Mouse (Mus musculus): ENCODE measurements around the gene Zmym5. TPM values are rescaled to one million over a fixed set of nuclear protein-coding genes. Genes with fewer than 3 reads are reported as not detected.

Gene Zmym5
- total and polyA plus RNA-seq, 3 experiments = 6.7 to 36.5 (median 13.2) TPM

- no peaks in the 10 kb centered on the region; a peak in 1 of 4 replicates for H3K27me3 ChIP-seq (ENCODE audit: control insufficient read depth in 1 of 2, insufficient read depth in 2 of 2, low read length in 2 of 2)
- peaks cover 0 to 5% of the 10 kb centered on the region in 2 experiments; a peak in 2 of 4 replicates for H3K36me3 ChIP-seq (ENCODE audit: control insufficient read depth in 1 of 2, insufficient read depth in 2 of 2, low read length in 2 of 2)
- no peaks in the 10 kb centered on the region for H3K79me2 ChIP-seq (ENCODE audit: control insufficient read depth, insufficient read depth, low read length, poor library complexity)
- H3K9me3 ChIP-seq (replicated peaks; ENCODE audit: insufficient read depth, low read length) = no peaks in the 10 kb centered on the region
- no peak overlapping the region for H3K9ac ChIP-seq (ENCODE audit: control insufficient read depth, low read depth, low read length, poor library complexity, severe bottlenecking)
- DNase-seq (ENCODE audit: low read depth, low spot score) = no peak
- no peak overlapping the region for H3K27ac ChIP-seq (ENCODE audit: control insufficient read depth, low read depth, low read length)
- H3K4me1 ChIP-seq (ENCODE audit: control insufficient read depth in 1 of 2, insufficient read depth in 2 of 2, low read length in 2 of 2) = peaks cover 0 to 8% of the 10 kb centered on the region in 2 experiments; a peak in 2 of 4 replicates
- H3K4me3 ChIP-seq (ENCODE audit: control insufficient read depth in 1 of 2, insufficient read depth in 1 of 2, low read depth in 2 of 2, low read length in 2 of 2) = no peak overlapping the region
- no peak for TF ChIP-seq E2F4 (IDR thresholded peaks at IDR 0.05; ENCODE audit: borderline replicate concordance, low read depth, low read length)
- no peak for TF ChIP-seq MAX (IDR thresholded peaks at IDR 0.05; ENCODE audit: low read length)
- TF ChIP-seq HCFC1 (IDR thresholded peaks at IDR 0.05; ENCODE audit: low read depth, low read length) = no peak
- TF ChIP-seq USF2 (IDR thresholded peaks at IDR 0.05; ENCODE audit: borderline replicate concordance in 1 of 2, insufficient read depth in 1 of 2, low read depth in 1 of 2, low read length in 2 of 2) = no peak
- no peak for TF ChIP-seq MEF2A (IDR thresholded peaks at IDR 0.05; ENCODE audit: extremely low read depth, insufficient replicate concordance, low read depth, low read length, poor library complexity, severe bottlenecking)
Measured at GRCm38 (mm10) chr14:56830491-56831045, 19.1 kb upstream of the Zmym5 start.

- H3K79me2 ChIP-seq (ENCODE audit: control insufficient read depth, insufficient read depth, low read length, poor library complexity) = no peaks in the 10 kb centered on the region
- TF ChIP-seq SMC3 (IDR thresholded peaks at IDR 0.05; ENCODE audit: low read depth, low read length) (peak; percentile 61), MYC (IDR thresholded peaks at IDR 0.05; ENCODE audit: low read depth, low read length) (peak; percentile 73; the same call in 1 of the 2 replicates), MYB (IDR thresholded peaks at IDR 0.05; ENCODE audit: low read depth, low read length) (no peak), ZC3H11A (IDR thresholded peaks at IDR 0.05; ENCODE audit: low read depth, low read length) (peak; percentile 51), RAD21 (IDR thresholded peaks at IDR 0.05; ENCODE audit: low read depth, low read length) (peak; percentile 53), CTCF (IDR thresholded peaks at IDR 0.05 in 2 of 3, conservative IDR thresholded peaks at IDR 0.05 in 1 of 3; ENCODE audit: control insufficient read depth in 1 of 3, insufficient read depth in 1 of 3, low read depth in 2 of 3, low read length in 3 of 3, poor library complexity in 1 of 3, severe bottlenecking in 1 of 3) (peak in 2 of 3 experiments; percentile 32 to 58; a peak in 4 of 6 replicates)
- no peak overlapping the region for H3K9ac ChIP-seq (ENCODE audit: control insufficient read depth, low read depth, low read length, poor library complexity, severe bottlenecking)
- H3K4me3 ChIP-seq (ENCODE audit: control insufficient read depth in 1 of 2, insufficient read depth in 1 of 2, low read depth in 2 of 2, low read length in 2 of 2) = no peak overlapping the region
- no peaks in the 10 kb centered on the region for H3K9me3 ChIP-seq (replicated peaks; ENCODE audit: insufficient read depth, low read length)
- no peak overlapping the region for H3K27ac ChIP-seq (ENCODE audit: control insufficient read depth, low read depth, low read length)
- H3K27me3 ChIP-seq (ENCODE audit: control insufficient read depth in 1 of 2, insufficient read depth in 2 of 2, low read length in 2 of 2) = no peaks in the 10 kb centered on the region; a peak in 1 of 4 replicates
- DNase-seq (ENCODE audit: low read depth, low spot score) = peak; percentile 60
- H3K36me3 ChIP-seq (ENCODE audit: control insufficient read depth in 1 of 2, insufficient read depth in 2 of 2, low read length in 2 of 2) = peaks cover 0 to 4% of the 10 kb centered on the region in 2 experiments; a peak in 2 of 4 replicates
- no peaks in the 10 kb centered on the region for H3K4me1 ChIP-seq (ENCODE audit: control insufficient read depth in 1 of 2, insufficient read depth in 2 of 2, low read length in 2 of 2)
Measured at GRCm38 (mm10) chr14:56824562-56824961, 13.0 kb upstream of the Zmym5 start.

- no peak overlapping the region for H3K4me3 ChIP-seq (ENCODE audit: control insufficient read depth in 1 of 2, insufficient read depth in 1 of 2, low read depth in 2 of 2, low read length in 2 of 2)
- no peak for DNase-seq (ENCODE audit: low read depth, low spot score)
- H3K27me3 ChIP-seq (ENCODE audit: control insufficient read depth in 1 of 2, insufficient read depth in 2 of 2, low read length in 2 of 2) = no peaks in the 10 kb centered on the region
- no peaks in the 10 kb centered on the region; the same call in 1 of the 2 replicates for H3K79me2 ChIP-seq (ENCODE audit: control insufficient read depth, insufficient read depth, low read length, poor library complexity)
- H3K4me1 ChIP-seq (ENCODE audit: control insufficient read depth in 1 of 2, insufficient read depth in 2 of 2, low read length in 2 of 2) = peaks cover 4 to 19% of the 10 kb centered on the region in 2 experiments
- H3K9ac ChIP-seq (ENCODE audit: control insufficient read depth, low read depth, low read length, poor library complexity, severe bottlenecking) = no peak overlapping the region
- no peak overlapping the region for H3K27ac ChIP-seq (ENCODE audit: control insufficient read depth, low read depth, low read length)
- peaks cover 0 to 10% of the 10 kb centered on the region in 2 experiments; a peak in 2 of 4 replicates for H3K36me3 ChIP-seq (ENCODE audit: control insufficient read depth in 1 of 2, insufficient read depth in 2 of 2, low read length in 2 of 2)
- no peaks in the 10 kb centered on the region for H3K9me3 ChIP-seq (replicated peaks; ENCODE audit: insufficient read depth, low read length)
- TF ChIP-seq ETS1 (IDR thresholded peaks at IDR 0.05; ENCODE audit: low read depth, low read length) (no peak), TCF12 (IDR thresholded peaks at IDR 0.05; ENCODE audit: low read depth, low read length) (no peak), SMC3 (IDR thresholded peaks at IDR 0.05; ENCODE audit: low read depth, low read length) (no peak), ZKSCAN1 (IDR thresholded peaks at IDR 0.05; ENCODE audit: low read depth, low read length) (no peak), GATA1 (IDR thresholded peaks at IDR 0.05; ENCODE audit: low read depth, low read length) (no peak), SIN3A (IDR thresholded peaks at IDR 0.05; ENCODE audit: low read length) (no peak), RAD21 (IDR thresholded peaks at IDR 0.05; ENCODE audit: low read depth, low read length) (no peak), TBP (IDR thresholded peaks at IDR 0.05; ENCODE audit: low read depth, low read length) (no peak), MEF2A (IDR thresholded peaks at IDR 0.05; ENCODE audit: extremely low read depth, insufficient replicate concordance, low read depth, low read length, poor library complexity, severe bottlenecking) (no peak), USF2 (IDR thresholded peaks at IDR 0.05; ENCODE audit: borderline replicate concordance in 1 of 2, insufficient read depth in 1 of 2, low read depth in 1 of 2, low read length in 2 of 2) (no peak), NRF1 (IDR thresholded peaks at IDR 0.05; ENCODE audit: insufficient read depth, low read depth, low read length, poor library complexity, severe bottlenecking) (no peak), MXI1 (IDR thresholded peaks at IDR 0.05; ENCODE audit: low read depth, low read length) (no peak)
Measured at GRCm38 (mm10) chr14:56817616-56818015, 6.1 kb upstream of the Zmym5 start.

Measured in MEL (cell line).